Comparison of ENCODE assay signal across 8 mouse cellular contexts in genomic region chr3:159839481-159839880, GRCm38 (mm10). TPM values are rescaled to one million over a fixed set of nuclear protein-coding genes. Genes with fewer than 3 reads are reported as not detected.
DNase-seq lines count a peak whose midpoint lies in the region; ATAC-seq lines count a peak whose summit lies in the region.

Gene Wls (plus strand): TSS chr3:159839672.

- intact Hi-C loops in gastrocnemius, postnatal 36 days (cut with DNase I), result no loop called here
- intact Hi-C loops in left cerebral cortex, postnatal 14 days (cut with DNase I), result no loop called here

- peak; percentile 88 for DNase-seq in adrenal gland, adult 2 months
- peak; percentile 67 for DNase-seq in embryo, embryonic 11.5 days (ENCODE audit: low read depth, low spot score)
- peak; percentile 39 to 51 for DNase-seq in gastrocnemius, postnatal 36 days
- DNase-seq in left cerebral cortex, postnatal 14 days (ENCODE audit: low spot score in 2 of 2), result peak; percentile 10 to 69
- peak; percentile 68 for DNase-seq in right cerebral cortex, postnatal 25 days
- peak; percentile 81 for DNase-seq in yolk sac, embryonic 10.5 days (ENCODE audit: low spot score)

- peak; percentile 17 for ATAC-seq in inflammation-experienced regulatory T-cells, adult 6 months
- ATAC-seq in megakaryocyte progenitor cell, adult 5-6 weeks (replicated peaks; ENCODE audit: poor library complexity), result peak; percentile 63

RNA-seq across cellular contexts. Expression of gene Wls, which starts in this region (rescaled TPM):
- 10 to 100 TPM; 50.2 to 58.5 TPM for total RNA-seq in adrenal gland, adult 2 months (2021)
- polyA plus RNA-seq in adrenal gland, adult 2 months (2012; rRNA removed), result 4.4 and 4.5 TPM in 2 replicates
- total RNA-seq in gastrocnemius, postnatal 36 days (2021), result 10 to 100 TPM; 14.5 to 17.4 TPM
- polyA plus RNA-seq in inflammation-experienced regulatory T-cells, adult 6 months (2017; shearing (Covaris generic)), result 100 to 1,000 TPM; 101 to 132 (median 113) TPM
- 10 to 100 TPM; 39.4 to 40.8 TPM for total RNA-seq in left cerebral cortex, postnatal 14 days (2021)
- 83.8 and 93.0 TPM in 2 replicates for total RNA-seq in megakaryocyte progenitor cell, adult 5-6 weeks (2015)
- total RNA-seq in megakaryocyte progenitor cell, adult 5-6 weeks (2017), result 67.2 and 80.9 TPM in 2 replicates

Comparison
In these comparisons a context has a peak if more than half of its experiments do, and no peak if none do; other contexts are left out.
1. Peak in every context shown above with its lines: DNase-seq and ATAC-seq.
2. RNA of gene Wls (polyA plus RNA-seq): 101 to 132 TPM in inflammation-experienced regulatory T-cells, adult 6 months; 4.4 to 4.5 TPM in adrenal gland, adult 2 months; every median in the first group is over 10 times any median in the second.